Mouse (Mus musculus): Measurements from ENCODE around the gene Emilin2. TPM values are rescaled to one million over a fixed set of nuclear protein-coding genes. Genes with fewer than 3 reads are reported as not detected.
"Not testable (repeated sequence)": the region's sequence is repeated elsewhere in the genome, so short reads cannot be mapped to it uniquely, and the experiment has no call there.

Gene Emilin2
- polyA plus RNA-seq, 1 experiment from 2014 or later, result 1.8 TPM

DNA sequence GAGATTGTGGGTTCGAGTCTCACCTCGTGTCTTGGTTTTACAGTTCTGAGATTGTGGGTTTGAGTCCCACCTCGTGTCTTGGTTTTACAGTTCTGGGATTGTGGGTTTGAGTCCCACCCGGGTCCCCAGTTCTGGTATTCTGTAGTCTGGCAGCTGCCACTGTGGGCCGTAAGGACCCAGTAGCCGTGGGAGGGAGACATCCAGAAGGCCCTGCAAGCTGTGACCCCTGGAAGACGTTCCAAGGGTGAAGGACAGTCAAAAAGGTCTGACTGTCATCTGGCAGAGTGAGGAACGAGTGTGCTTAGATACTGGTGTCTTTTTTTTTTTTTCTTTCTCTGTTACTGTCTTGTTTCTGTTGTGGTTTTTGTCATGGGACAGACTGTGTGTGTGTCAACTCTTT is 9.0 kb upstream of the Emilin2 start:
- H3K4me3 ChIP-seq (replicated peaks; ENCODE audit: low read depth, low read length); DNase-seq; H3K9me3 ChIP-seq (ENCODE audit: control insufficient read depth, low read length); H3K9ac ChIP-seq (replicated peaks; ENCODE audit: low read length); H3K36me3 ChIP-seq (ENCODE audit: control insufficient read depth, insufficient read depth, low read length); H3K4me2 ChIP-seq (ENCODE audit: low read length); ATAC-seq (ENCODE audit: low FRiP score, low TSS enrichment); H3K4me1 ChIP-seq (ENCODE audit: control insufficient read depth, insufficient read depth, low read length); H3K27me3 ChIP-seq (ENCODE audit: control insufficient read depth, insufficient read depth, low read length); H3K27ac ChIP-seq (replicated peaks; ENCODE audit: low read depth, low read length): not testable (repeated sequence)
- WGBS, result 86% methylated on average over 8 of the region's 8 CpGs

GRCm38 (mm10) chr17:71319361-71319760 is 7.6 kb upstream of the Emilin2 start:
- WGBS, result 95% methylated on average over 3 of the region's 3 CpGs
- Histone ChIP-seq H3K9me3 (ENCODE audit: control insufficient read depth, low read length) (no peaks in the 10 kb centered on the region), H3K9ac (replicated peaks; ENCODE audit: low read length) (no peak overlapping the region), H3K4me1 (ENCODE audit: control insufficient read depth, insufficient read depth, low read length) (no peaks in the 10 kb centered on the region), H3K4me3 (replicated peaks; ENCODE audit: low read depth, low read length) (no peak overlapping the region), H3K27ac (replicated peaks; ENCODE audit: low read depth, low read length) (no peak overlapping the region), H3K4me2 (ENCODE audit: low read length) (no peak overlapping the region), H3K36me3 (ENCODE audit: control insufficient read depth, insufficient read depth, low read length) (no peaks in the 10 kb centered on the region), H3K27me3 (ENCODE audit: control insufficient read depth, insufficient read depth, low read length) (no peaks in the 10 kb centered on the region)
- ATAC-seq (ENCODE audit: low FRiP score, low TSS enrichment), result no peak
- DNase-seq, result no peak

DNA sequence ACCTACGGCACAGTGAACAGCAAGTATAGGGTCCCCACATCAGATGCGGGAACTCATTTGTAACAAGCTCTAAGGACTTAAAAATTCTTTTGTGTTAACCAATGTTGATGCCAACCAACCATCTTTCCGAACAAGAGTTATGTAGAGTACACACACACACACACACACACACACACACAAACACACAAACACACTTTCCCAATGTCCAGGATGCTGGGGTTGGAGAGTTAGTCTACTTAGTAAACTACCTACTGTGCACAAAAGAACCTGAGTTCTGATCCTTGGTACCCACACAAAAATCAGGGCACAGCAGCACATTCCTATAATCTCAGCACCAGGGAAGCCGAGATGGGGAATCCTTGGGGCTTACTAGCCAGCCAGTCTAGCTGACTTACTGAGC is 5.8 kb upstream of the Emilin2 start:
- Histone ChIP-seq H3K9me3 (ENCODE audit: control insufficient read depth, low read length) (no peaks in the 10 kb centered on the region), H3K9ac (replicated peaks; ENCODE audit: low read length) (no peak overlapping the region), H3K4me1 (ENCODE audit: control insufficient read depth, insufficient read depth, low read length) (no peaks in the 10 kb centered on the region), H3K27me3 (ENCODE audit: control insufficient read depth, insufficient read depth, low read length) (no peaks in the 10 kb centered on the region), H3K27ac (replicated peaks; ENCODE audit: low read depth, low read length) (no peak overlapping the region), H3K4me2 (ENCODE audit: low read length) (no peak overlapping the region), H3K36me3 (ENCODE audit: control insufficient read depth, insufficient read depth, low read length) (no peaks in the 10 kb centered on the region), H3K4me3 (replicated peaks; ENCODE audit: low read depth, low read length) (no peak overlapping the region)
- DNase-seq (no peak), ATAC-seq (ENCODE audit: low FRiP score, low TSS enrichment) (no peak)
- 92% methylated on average over 4 of the region's 4 CpGs for WGBS

DNA sequence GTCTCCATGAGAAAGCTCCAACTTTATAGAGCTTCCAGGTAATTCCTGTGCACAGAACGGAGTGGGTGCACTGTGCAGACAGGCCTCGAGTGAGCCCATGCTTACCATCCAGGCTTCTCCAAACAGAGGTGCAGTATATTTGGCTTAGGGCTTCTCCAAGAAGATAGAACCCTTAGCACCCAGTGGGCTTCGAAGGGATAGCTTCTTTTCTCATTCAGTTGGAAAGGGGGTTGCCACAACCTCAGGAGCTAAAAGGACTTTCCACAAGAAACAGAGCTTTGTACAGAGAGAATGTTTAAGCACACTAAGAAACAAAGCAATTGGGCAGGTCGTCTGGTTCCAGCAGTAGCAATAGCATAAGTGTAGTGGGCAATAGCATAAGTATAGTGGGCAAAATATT is 2.5 kb upstream of the Emilin2 start:
- DNase-seq (no peak), ATAC-seq (ENCODE audit: low FRiP score, low TSS enrichment) (no peak)
- Histone ChIP-seq H3K9me3 (ENCODE audit: control insufficient read depth, low read length) (no peaks in the 10 kb centered on the region), H3K4me2 (ENCODE audit: low read length) (no peak overlapping the region), H3K27me3 (ENCODE audit: control insufficient read depth, insufficient read depth, low read length) (peaks cover 25% of the 10 kb centered on the region), H3K4me3 (replicated peaks; ENCODE audit: low read depth, low read length) (no peak overlapping the region), H3K4me1 (ENCODE audit: control insufficient read depth, insufficient read depth, low read length) (peaks cover 14% of the 10 kb centered on the region; the same call in 1 of the 2 replicates), H3K9ac (replicated peaks; ENCODE audit: low read length) (no peak overlapping the region), H3K27ac (replicated peaks; ENCODE audit: low read depth, low read length) (no peak overlapping the region), H3K36me3 (ENCODE audit: control insufficient read depth, insufficient read depth, low read length) (no peaks in the 10 kb centered on the region)
- 80% methylated on average over 4 of the region's 4 CpGs for WGBS

DNA sequence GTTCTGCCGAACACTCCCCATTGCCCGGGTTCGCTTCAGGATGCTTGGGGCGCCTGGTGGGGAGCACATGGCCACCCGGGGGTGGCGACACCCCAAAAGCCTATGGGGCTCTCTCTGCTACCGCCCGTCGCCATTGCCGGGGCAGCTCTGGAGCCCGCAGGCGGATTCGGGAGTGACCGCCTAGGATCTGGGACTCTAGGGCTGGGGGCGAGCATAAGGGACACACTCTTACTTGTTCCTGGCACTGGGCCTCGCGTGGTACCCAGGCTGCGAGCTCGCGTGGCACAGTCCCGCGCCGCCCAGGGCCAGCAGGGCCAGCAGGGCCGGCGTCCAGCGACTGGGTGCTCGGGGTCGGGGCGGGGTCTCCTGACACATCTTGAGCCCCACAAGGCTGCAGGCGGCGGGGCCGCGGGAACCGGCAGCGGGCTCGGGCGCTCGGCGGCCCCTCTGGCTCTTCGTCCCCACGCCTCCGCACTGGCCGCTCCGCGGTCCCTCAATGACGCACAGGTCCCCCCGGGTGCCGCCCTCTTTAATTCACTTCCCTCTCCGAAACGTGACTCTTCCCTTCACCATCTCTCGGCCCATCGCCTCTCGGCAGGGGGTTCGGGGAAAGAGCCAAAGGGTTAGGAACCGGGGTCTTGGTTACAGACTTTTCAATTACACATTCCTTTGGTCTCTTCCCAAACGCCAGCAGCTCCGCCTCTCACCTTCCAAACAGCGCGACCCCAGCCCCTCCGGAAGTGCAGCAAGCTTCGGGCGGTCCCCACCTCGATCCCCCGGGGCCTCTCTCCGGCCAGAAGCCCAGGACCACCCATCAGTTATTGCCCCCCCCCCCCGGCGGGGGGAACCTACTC is 1.1 kb downstream of the Emilin2 start:
- Histone ChIP-seq H3K4me3 (replicated peaks; ENCODE audit: low read depth, low read length) (peak overlapping the region; percentile 48), H3K4me2 (ENCODE audit: low read length) (peak overlapping the region; percentile 100), H3K27ac (replicated peaks; ENCODE audit: low read depth, low read length) (no peak overlapping the region), H3K9me3 (ENCODE audit: control insufficient read depth, low read length) (no peaks in the 10 kb centered on the region), H3K36me3 (ENCODE audit: control insufficient read depth, insufficient read depth, low read length) (no peaks in the 10 kb centered on the region), H3K9ac (replicated peaks; ENCODE audit: low read length) (peak overlapping the region; percentile 66), H3K27me3 (ENCODE audit: control insufficient read depth, insufficient read depth, low read length) (peaks cover 25% of the 10 kb centered on the region), H3K4me1 (ENCODE audit: control insufficient read depth, insufficient read depth, low read length) (peaks cover 14% of the 10 kb centered on the region; the same call in 1 of the 2 replicates)
- under 1% methylated on average over 63 of the region's 67 CpGs for WGBS
- DNase-seq (peak; percentile 57), ATAC-seq (ENCODE audit: low FRiP score, low TSS enrichment) (peak; percentile 38; the same call in 1 of the 2 replicates)

DNA sequence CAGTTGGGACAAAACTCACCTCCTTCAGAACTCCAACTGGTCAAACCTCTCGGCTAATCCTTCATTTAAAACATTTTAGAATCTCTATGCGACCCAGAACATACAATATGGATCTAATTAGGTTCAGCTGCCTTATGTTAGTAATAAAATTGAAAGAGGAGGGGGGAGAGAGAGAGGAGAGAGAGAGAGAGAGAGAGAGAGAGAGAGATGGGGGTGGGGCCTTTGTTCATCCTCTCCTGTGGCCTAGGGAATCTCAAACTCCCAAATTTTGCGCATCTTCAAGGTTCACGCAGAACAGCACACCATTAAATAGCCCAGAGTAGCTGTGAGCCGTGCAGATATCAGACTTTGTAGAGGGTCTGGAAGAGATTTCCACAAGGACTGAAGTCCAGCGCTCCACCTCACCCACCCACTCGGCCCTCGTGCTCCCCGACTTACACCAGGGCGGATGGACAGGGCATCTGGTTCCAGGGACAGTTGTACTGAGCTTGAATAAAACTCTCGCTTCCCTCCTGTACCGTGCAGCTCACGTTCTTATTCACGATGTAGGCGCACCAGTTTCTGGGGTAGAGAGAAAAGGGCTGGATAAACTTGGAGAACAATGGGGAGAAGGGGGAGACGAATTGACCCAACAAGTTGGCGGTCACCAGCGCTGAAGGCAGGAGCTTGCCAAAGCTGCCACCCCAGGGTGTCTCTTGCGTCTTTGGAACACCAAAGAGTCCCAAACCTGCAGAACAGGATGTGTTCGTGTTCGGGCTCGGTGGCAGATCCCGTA is 1.9 kb downstream of the Emilin2 start:
- H3K36me3 ChIP-seq (ENCODE audit: control insufficient read depth, insufficient read depth, low read length), result no peaks in the 10 kb centered on the region
- WGBS, result 4% methylated on average over 23 of the region's 23 CpGs
- H3K9ac ChIP-seq (replicated peaks; ENCODE audit: low read length), result peak overlapping the region; percentile 66
- no peaks in the 10 kb centered on the region for H3K9me3 ChIP-seq (ENCODE audit: control insufficient read depth, low read length)
- peaks cover 25% of the 10 kb centered on the region for H3K27me3 ChIP-seq (ENCODE audit: control insufficient read depth, insufficient read depth, low read length)
- DNase-seq (no peak), ATAC-seq (ENCODE audit: low FRiP score, low TSS enrichment) (no peak)
- H3K27ac ChIP-seq (replicated peaks; ENCODE audit: low read depth, low read length), result no peak overlapping the region
- peaks cover 14% of the 10 kb centered on the region; the same call in 1 of the 2 replicates for H3K4me1 ChIP-seq (ENCODE audit: control insufficient read depth, insufficient read depth, low read length)
- peak overlapping the region; percentile 48 for H3K4me3 ChIP-seq (replicated peaks; ENCODE audit: low read depth, low read length)
- H3K4me2 ChIP-seq (ENCODE audit: low read length), result peak overlapping the region; percentile 100

GRCm38 (mm10) chr17:71309141-71309540 is 2.6 kb downstream of the Emilin2 start:
- H3K27me3 ChIP-seq (ENCODE audit: control insufficient read depth, insufficient read depth, low read length), result peaks cover 25% of the 10 kb centered on the region
- H3K9ac ChIP-seq (replicated peaks; ENCODE audit: low read length), result no peak overlapping the region
- 10% methylated on average over 14 of the region's 14 CpGs for WGBS
- DNase-seq (peak; percentile 8), ATAC-seq (ENCODE audit: low FRiP score, low TSS enrichment) (no peak)
- no peaks in the 10 kb centered on the region for H3K36me3 ChIP-seq (ENCODE audit: control insufficient read depth, insufficient read depth, low read length)
- no peak overlapping the region for H3K4me3 ChIP-seq (replicated peaks; ENCODE audit: low read depth, low read length)
- no peaks in the 10 kb centered on the region for H3K9me3 ChIP-seq (ENCODE audit: control insufficient read depth, low read length)
- peaks cover 14% of the 10 kb centered on the region; the same call in 1 of the 2 replicates for H3K4me1 ChIP-seq (ENCODE audit: control insufficient read depth, insufficient read depth, low read length)
- H3K27ac ChIP-seq (replicated peaks; ENCODE audit: low read depth, low read length), result no peak overlapping the region
- peak overlapping the region; percentile 100 for H3K4me2 ChIP-seq (ENCODE audit: low read length)

GRCm38 (mm10) chr17:71308296-71308695 is 3.5 kb downstream of the Emilin2 start:
- Histone ChIP-seq H3K27me3 (ENCODE audit: control insufficient read depth, insufficient read depth, low read length) (peaks cover 25% of the 10 kb centered on the region), H3K9ac (replicated peaks; ENCODE audit: low read length) (no peak overlapping the region), H3K4me1 (ENCODE audit: control insufficient read depth, insufficient read depth, low read length) (peaks cover 14% of the 10 kb centered on the region; the same call in 1 of the 2 replicates), H3K36me3 (ENCODE audit: control insufficient read depth, insufficient read depth, low read length) (no peaks in the 10 kb centered on the region), H3K27ac (replicated peaks; ENCODE audit: low read depth, low read length) (no peak overlapping the region), H3K4me3 (replicated peaks; ENCODE audit: low read depth, low read length) (no peak overlapping the region), H3K4me2 (ENCODE audit: low read length) (no peak overlapping the region), H3K9me3 (ENCODE audit: control insufficient read depth, low read length) (no peaks in the 10 kb centered on the region)
- WGBS, result 92% methylated on average over 5 of the region's 5 CpGs
- DNase-seq (no peak), ATAC-seq (ENCODE audit: low FRiP score, low TSS enrichment) (no peak)
